Mouse (Mus musculus) hindbrain, embryonic 10.5 days (tissue): ENCODE data around the gene Cog1. TPM values are rescaled to one million over a fixed set of nuclear protein-coding genes. Genes with fewer than 3 reads are reported as not detected.

Experiments
- polyA plus RNA-seq: library from polyadenylated mRNA; unstranded; fragments of >200 nt; fragmentation: Nextera tagmentation; extraction: Ambion mirVana; gene quantifications from 2 replicates; pipeline ENCODE4 v1.2.1, GENCODE M21; 2016

The Cog1 gene
- polyA plus RNA-seq, 1 experiment from 2014 or later = 40.3 TPM

Other genes starting within 250 kb of the Cog1 start
- gene Sstr2, start 29.8 kb upstream of the Cog1 start, polyA plus RNA-seq = 18.7 and 30.4 TPM in 2 replicates
- gene Slc39a11, start 910 bp downstream of the Cog1 start, polyA plus RNA-seq = 21.5 and 25.3 TPM in 2 replicates
- 58.8 TPM in 2 replicates for gene Fam104a, start 35.0 kb downstream of the Cog1 start, polyA plus RNA-seq
- 25.8 and 27.3 TPM in 2 replicates for gene D11Wsu47e, start 35.2 kb downstream of the Cog1 start, polyA plus RNA-seq
- gene Cpsf4l, start 60.8 kb downstream of the Cog1 start, polyA plus RNA-seq = 0.47 and 1.1 TPM in 2 replicates
- gene Cdc42ep4, start 102.7 kb downstream of the Cog1 start, polyA plus RNA-seq = 114 and 120 TPM in 2 replicates